Mouse (Mus musculus): ENCODE results near the gene C1rl. TPM values are rescaled to one million over a fixed set of nuclear protein-coding genes. Genes with fewer than 3 reads are reported as not detected.
"Not testable (repeated sequence)": the region's sequence is repeated elsewhere in the genome, so short reads cannot be mapped to it uniquely, and the experiment has no call there.

C1rl gene
- polyA plus RNA-seq, 1 experiment from 2014 or later: 0.42 TPM

GRCm38 (mm10) chr6:124491427-124491826, 1.5 kb upstream of the C1rl start:
- Histone ChIP-seq H3K4me1 (peaks cover 14% of the 10 kb centered on the region), H3K9me3 (no peaks in the 10 kb centered on the region), H3K4me3 (no peak overlapping the region), H3K36me3 (replicated peaks) (no peaks in the 10 kb centered on the region), H3K27me3 (replicated peaks; ENCODE audit: low read depth, poor library complexity, severe bottlenecking) (no peaks in the 10 kb centered on the region), H3K27ac (replicated peaks) (no peak overlapping the region)
- DNase-seq (ENCODE audit: low spot score): no peak
- WGBS: 83% methylated on average over 6 of the region's 6 CpGs

- no peaks in the 10 kb centered on the region for H3K36me3 ChIP-seq (replicated peaks)
- no peak for DNase-seq (ENCODE audit: low spot score)
- no peak overlapping the region for H3K4me3 ChIP-seq
- no peaks in the 10 kb centered on the region for H3K9me3 ChIP-seq
- no peaks in the 10 kb centered on the region for H3K27me3 ChIP-seq (replicated peaks; ENCODE audit: low read depth, poor library complexity, severe bottlenecking)
- H3K27ac ChIP-seq (replicated peaks): peak overlapping the region; percentile 80
- peaks cover 14% of the 10 kb centered on the region for H3K4me1 ChIP-seq
- 88% methylated on average over 5 of the region's 5 CpGs for WGBS
Measured at GRCm38 (mm10) chr6:124493886-124494285, 973 bp downstream of the C1rl start.

GRCm38 (mm10) chr6:124496054-124496453, 3.1 kb downstream of the C1rl start:
- no peak for DNase-seq (ENCODE audit: low spot score)
- H3K27ac ChIP-seq (replicated peaks): no peak overlapping the region
- no peaks in the 10 kb centered on the region for H3K27me3 ChIP-seq (replicated peaks; ENCODE audit: low read depth, poor library complexity, severe bottlenecking)
- H3K9me3 ChIP-seq: no peaks in the 10 kb centered on the region
- 89% methylated on average over 5 of the region's 5 CpGs for WGBS
- H3K4me3 ChIP-seq: no peak overlapping the region
- peaks cover 14% of the 10 kb centered on the region for H3K4me1 ChIP-seq
- H3K36me3 ChIP-seq (replicated peaks): no peaks in the 10 kb centered on the region

DNA sequence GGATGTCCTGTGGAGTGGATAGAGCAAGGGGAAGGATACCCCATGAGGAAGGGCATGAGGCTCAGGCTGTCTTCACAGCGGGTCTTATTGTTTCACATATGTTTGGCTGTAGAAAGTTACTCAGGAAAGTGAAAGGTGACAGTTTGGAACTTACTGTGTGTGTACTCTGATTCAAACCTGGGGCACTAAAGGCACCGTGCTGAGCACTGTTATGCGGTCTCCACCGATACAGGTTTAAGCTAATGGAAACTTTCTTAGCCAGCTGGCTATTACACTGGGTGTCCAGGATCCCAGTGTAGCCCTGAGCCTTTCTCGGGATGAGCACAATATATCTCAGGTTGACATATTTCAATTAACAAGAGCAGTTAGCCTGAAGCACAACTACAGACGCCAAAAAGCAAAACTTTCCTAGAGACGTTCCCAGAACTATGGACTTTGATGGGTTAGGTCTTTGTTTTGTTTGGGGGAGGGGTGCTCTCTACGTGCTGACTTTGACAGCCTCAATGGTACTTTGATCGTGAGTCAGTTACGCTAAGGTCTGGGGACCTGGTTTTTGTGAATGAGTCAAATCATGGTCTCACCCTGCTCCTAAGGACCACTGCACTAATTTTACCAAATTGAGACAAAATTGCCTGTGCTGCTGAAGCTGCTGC, 7.1 kb downstream of the C1rl start:
- DNase-seq (ENCODE audit: low spot score): no peak
- WGBS: 44% methylated on average over 10 of the region's 10 CpGs
- H3K4me1 ChIP-seq: no peaks in the 10 kb centered on the region
- no peak overlapping the region for H3K4me3 ChIP-seq
- H3K36me3 ChIP-seq (replicated peaks): no peaks in the 10 kb centered on the region
- no peaks in the 10 kb centered on the region for H3K27me3 ChIP-seq (replicated peaks; ENCODE audit: low read depth, poor library complexity, severe bottlenecking)
- no peaks in the 10 kb centered on the region for H3K9me3 ChIP-seq
- H3K27ac ChIP-seq (replicated peaks): no peak overlapping the region

GRCm38 (mm10) chr6:124501473-124501872, 8.6 kb downstream of the C1rl start:
- Histone ChIP-seq H3K4me3 (no peak overlapping the region), H3K36me3 (replicated peaks) (no peaks in the 10 kb centered on the region), H3K27me3 (replicated peaks; ENCODE audit: low read depth, poor library complexity, severe bottlenecking) (no peaks in the 10 kb centered on the region), H3K27ac (replicated peaks) (no peak overlapping the region), H3K4me1 (no peaks in the 10 kb centered on the region), H3K9me3 (no peaks in the 10 kb centered on the region)
- DNase-seq (ENCODE audit: low spot score): no peak
- 80% methylated on average over 4 of the region's 4 CpGs for WGBS

- DNase-seq (ENCODE audit: low spot score): no peak
- Histone ChIP-seq H3K27ac (replicated peaks) (no peak overlapping the region), H3K36me3 (replicated peaks) (no peaks in the 10 kb centered on the region), H3K27me3 (replicated peaks; ENCODE audit: low read depth, poor library complexity, severe bottlenecking) (no peaks in the 10 kb centered on the region), H3K4me3 (no peak overlapping the region), H3K4me1 (no peaks in the 10 kb centered on the region), H3K9me3 (no peaks in the 10 kb centered on the region)
- 87% methylated on average over 5 of the region's 5 CpGs for WGBS
Measured at GRCm38 (mm10) chr6:124502021-124502420, 9.1 kb downstream of the C1rl start.

GRCm38 (mm10) chr6:124505028-124505427, 12.1 kb downstream of the C1rl start:
- Histone ChIP-seq H3K4me3 (no peak overlapping the region), H3K27me3 (replicated peaks; ENCODE audit: low read depth, poor library complexity, severe bottlenecking) (no peaks in the 10 kb centered on the region), H3K27ac (replicated peaks) (no peak overlapping the region), H3K36me3 (replicated peaks) (no peaks in the 10 kb centered on the region), H3K4me1 (no peaks in the 10 kb centered on the region), H3K9me3 (no peaks in the 10 kb centered on the region)
- 82% methylated on average over 4 of the region's 4 CpGs for WGBS
- no peak for DNase-seq (ENCODE audit: low spot score)

DNA sequence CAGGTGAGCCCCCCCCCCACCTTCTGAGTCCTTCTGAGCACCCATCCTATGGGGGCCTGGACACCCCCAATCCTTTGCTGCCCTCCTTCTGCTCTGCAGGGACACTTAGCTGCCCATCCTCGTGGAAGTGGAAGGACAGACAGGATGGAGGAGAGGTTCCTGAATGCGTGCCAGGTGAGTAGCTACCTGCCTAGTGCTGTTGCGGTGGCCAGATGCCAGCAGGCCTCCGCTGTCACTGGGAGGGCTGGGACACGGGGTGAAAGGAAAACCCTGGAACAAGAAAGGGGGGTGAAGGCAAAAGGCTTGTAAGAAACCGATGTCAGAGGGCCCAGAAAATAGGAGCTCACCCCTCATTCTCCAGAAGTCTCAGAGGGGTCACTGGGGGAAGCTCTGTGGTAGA, 14.1 kb downstream of the C1rl start:
- H3K36me3 ChIP-seq (replicated peaks): no peaks in the 10 kb centered on the region
- H3K9me3 ChIP-seq: no peaks in the 10 kb centered on the region
- H3K27ac ChIP-seq (replicated peaks): no peak overlapping the region
- 84% methylated on average over 6 of the region's 6 CpGs for WGBS
- no peaks in the 10 kb centered on the region for H3K27me3 ChIP-seq (replicated peaks; ENCODE audit: low read depth, poor library complexity, severe bottlenecking)
- H3K4me3 ChIP-seq: no peak overlapping the region
- H3K4me1 ChIP-seq: no peaks in the 10 kb centered on the region
- DNase-seq (ENCODE audit: low spot score): no peak

DNA sequence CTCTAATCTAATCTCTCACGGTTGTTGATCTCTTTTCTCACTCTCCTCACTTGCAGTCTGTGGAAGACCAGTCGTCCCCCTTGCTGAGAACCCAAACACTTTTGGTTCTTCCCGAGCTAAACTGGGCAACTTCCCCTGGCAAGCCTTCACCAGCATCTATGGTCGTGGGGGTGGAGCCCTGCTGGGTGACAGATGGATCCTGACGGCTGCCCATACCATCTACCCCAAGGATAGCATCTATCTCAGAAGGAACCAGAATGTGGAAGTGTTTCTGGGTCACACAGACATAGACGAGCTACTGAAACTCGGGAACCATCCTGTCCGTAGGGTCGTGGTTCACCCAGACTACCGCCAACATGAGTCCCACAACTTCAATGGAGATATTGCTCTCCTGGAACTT, 15.4 kb downstream of the C1rl start:
- Histone ChIP-seq H3K27ac (replicated peaks) (no peak overlapping the region), H3K4me1 (peaks cover 4% of the 10 kb centered on the region; the same call in 1 of the 2 replicates), H3K36me3 (replicated peaks) (no peaks in the 10 kb centered on the region), H3K9me3 (no peaks in the 10 kb centered on the region), H3K27me3 (replicated peaks; ENCODE audit: low read depth, poor library complexity, severe bottlenecking) (no peaks in the 10 kb centered on the region), H3K4me3 (no peak overlapping the region)
- WGBS: 81% methylated on average over 10 of the region's 10 CpGs
- DNase-seq (ENCODE audit: low spot score): no peak

- WGBS: 82% methylated on average over 5 of the region's 5 CpGs
- not testable (repeated sequence) for H3K4me1 ChIP-seq; DNase-seq (ENCODE audit: low spot score); H3K9me3 ChIP-seq; H3K36me3 ChIP-seq (replicated peaks); H3K4me3 ChIP-seq; H3K27me3 ChIP-seq (replicated peaks; ENCODE audit: low read depth, poor library complexity, severe bottlenecking); H3K27ac ChIP-seq (replicated peaks)
Measured at GRCm38 (mm10) chr6:124509192-124509591, 16.3 kb downstream of the C1rl start.

DNA sequence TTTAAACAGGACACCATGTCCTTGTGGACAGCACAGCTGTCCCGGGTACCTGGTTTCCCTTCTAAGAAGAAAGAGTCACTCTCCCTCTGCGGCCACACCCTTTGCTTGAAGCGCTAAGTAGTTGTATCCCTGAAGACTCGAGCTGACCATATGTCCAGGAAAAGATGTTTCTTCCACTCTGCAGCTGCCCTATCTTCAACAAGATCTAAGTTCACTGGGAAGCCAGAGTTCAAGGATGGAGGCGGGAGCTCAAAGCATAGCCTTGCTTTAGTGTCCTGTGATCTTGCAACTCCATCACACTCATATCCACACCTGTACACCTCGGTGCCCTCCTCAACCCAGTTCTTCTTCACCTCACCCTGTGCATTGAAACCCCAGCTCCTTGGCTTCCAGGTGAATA, 19.0 kb downstream of the C1rl start:
- WGBS: 65% methylated on average over 6 of the region's 6 CpGs
- no peaks in the 10 kb centered on the region for H3K36me3 ChIP-seq (replicated peaks)
- no peaks in the 10 kb centered on the region for H3K9me3 ChIP-seq
- H3K27me3 ChIP-seq (replicated peaks; ENCODE audit: low read depth, poor library complexity, severe bottlenecking): no peaks in the 10 kb centered on the region
- H3K4me1 ChIP-seq: peaks cover 4% of the 10 kb centered on the region; the same call in 1 of the 2 replicates
- no peak for DNase-seq (ENCODE audit: low spot score)
- H3K4me3 ChIP-seq: no peak overlapping the region
- H3K27ac ChIP-seq (replicated peaks): no peak overlapping the region

- H3K4me3 ChIP-seq: peak within 1 kb of the TSS; percentile 26; the same call in 1 of the 2 replicates
- DNase-seq (ENCODE audit: low spot score): peak; percentile 44
- WGBS: 9% methylated on average over 6 of the region's 6 CpGs
- no peaks in the 10 kb centered on the region for H3K9me3 ChIP-seq
- H3K36me3 ChIP-seq (replicated peaks): no peaks in the 10 kb centered on the region
- no peaks in the 10 kb centered on the region for H3K27me3 ChIP-seq (replicated peaks; ENCODE audit: low read depth, poor library complexity, severe bottlenecking)
- no peak within 1 kb of the TSS for H3K27ac ChIP-seq (replicated peaks)
- peaks cover 4% of the 10 kb centered on the region; the same call in 1 of the 2 replicates for H3K4me1 ChIP-seq
Measured at GRCm38 (mm10) chr6:124512355-124512836, 19.5 kb downstream of the C1rl start, which contains the start of gene C1ra. C1ra (plus strand) TSS chr6:124512405.

- not testable (repeated sequence) for H3K9me3 ChIP-seq; H3K4me1 ChIP-seq; DNase-seq (ENCODE audit: low spot score); H3K36me3 ChIP-seq (replicated peaks); H3K4me3 ChIP-seq; H3K27me3 ChIP-seq (replicated peaks; ENCODE audit: low read depth, poor library complexity, severe bottlenecking); H3K27ac ChIP-seq (replicated peaks)
- 89% methylated on average over 4 of the region's 4 CpGs for WGBS
Measured at GRCm38 (mm10) chr6:124517733-124518132, 24.8 kb downstream of the C1rl start.

All from embryonic facial prominence, embryonic 10.5 days (tissue).